Mouse (Mus musculus) thymus, postnatal 0 days (tissue): ENCODE measurements around the gene Vwa3b. TPM values are rescaled to one million over a fixed set of nuclear protein-coding genes. Genes with fewer than 3 reads are reported as not detected.

Experiments
- DNase-seq: peaks from one replicate; pipeline ENCODE4 v3.0.0-alpha.2; 2015; ENCODE audit warnings: low spot score
- polyA plus RNA-seq: library from polyadenylated mRNA; unstranded; fragments of >200 nt; fragmentation: Nextera tagmentation; extraction: Ambion mirVana; gene quantifications from 2 replicates; pipeline ENCODE4 v1.2.1, GENCODE M21; 2015

Gene Vwa3b
- polyA plus RNA-seq, 1 experiment from 2014 or later: 0.59 TPM

DNA sequence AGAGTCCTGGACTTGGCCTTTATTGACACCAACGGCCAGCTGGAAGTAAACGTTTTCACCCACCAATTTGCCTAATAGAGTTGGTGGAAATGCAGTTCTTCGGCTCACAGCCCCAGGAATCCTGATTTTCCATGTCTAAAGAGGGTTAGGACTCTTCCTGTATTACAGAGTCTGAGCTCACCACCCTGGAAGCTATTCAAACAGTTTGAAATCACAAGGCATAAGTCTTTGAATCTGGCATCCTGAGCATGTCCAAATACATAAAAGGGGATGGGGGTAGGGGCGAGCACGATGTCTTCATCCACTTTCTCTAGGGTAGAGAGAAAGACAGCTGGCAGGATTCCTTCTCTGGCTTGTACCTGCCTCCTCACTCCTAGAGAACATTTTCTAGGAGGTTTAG is 34.5 kb downstream of the Vwa3b start:
- no peak for DNase-seq

DNA sequence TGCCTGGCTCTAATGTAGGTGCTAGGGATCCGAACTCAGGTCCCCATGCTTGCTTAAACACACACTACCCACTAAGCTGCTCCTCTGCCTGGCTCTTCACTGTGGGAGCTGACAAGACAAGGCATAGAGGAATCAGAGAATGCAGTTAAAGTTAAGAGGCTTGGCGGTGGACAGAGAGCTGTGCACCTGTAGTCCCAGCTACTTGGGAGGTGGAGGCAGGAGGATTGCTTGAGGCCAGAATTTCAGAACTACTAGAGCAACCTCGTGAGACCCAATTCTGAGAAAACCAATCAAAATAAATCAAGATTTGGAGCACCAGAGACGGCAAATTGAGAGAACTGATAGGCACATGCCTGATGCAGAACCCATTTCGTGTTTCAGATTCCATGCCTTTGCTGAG is 36.7 kb downstream of the Vwa3b start:
- DNase-seq: no peak

DNA sequence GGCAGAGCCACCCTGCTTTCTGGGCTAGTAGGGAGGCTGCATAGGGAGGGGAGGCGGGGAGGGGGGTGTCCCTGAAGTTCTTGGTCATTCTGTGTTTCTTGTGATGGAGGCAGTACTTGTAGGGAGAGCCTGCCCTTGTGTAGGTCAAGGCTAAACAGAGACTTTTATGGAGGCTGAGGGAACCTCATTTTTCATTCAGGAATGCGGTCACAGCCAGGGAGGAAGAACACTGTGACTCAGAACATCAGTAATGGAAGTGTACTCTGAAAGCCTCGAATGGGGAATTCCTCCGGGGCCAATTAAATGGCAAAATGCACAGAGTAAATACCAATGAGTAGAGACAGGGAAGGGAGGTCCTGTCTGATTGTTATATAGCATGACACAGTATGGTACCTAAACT is 37.4 kb downstream of the Vwa3b start:
- no peak for DNase-seq

DNA sequence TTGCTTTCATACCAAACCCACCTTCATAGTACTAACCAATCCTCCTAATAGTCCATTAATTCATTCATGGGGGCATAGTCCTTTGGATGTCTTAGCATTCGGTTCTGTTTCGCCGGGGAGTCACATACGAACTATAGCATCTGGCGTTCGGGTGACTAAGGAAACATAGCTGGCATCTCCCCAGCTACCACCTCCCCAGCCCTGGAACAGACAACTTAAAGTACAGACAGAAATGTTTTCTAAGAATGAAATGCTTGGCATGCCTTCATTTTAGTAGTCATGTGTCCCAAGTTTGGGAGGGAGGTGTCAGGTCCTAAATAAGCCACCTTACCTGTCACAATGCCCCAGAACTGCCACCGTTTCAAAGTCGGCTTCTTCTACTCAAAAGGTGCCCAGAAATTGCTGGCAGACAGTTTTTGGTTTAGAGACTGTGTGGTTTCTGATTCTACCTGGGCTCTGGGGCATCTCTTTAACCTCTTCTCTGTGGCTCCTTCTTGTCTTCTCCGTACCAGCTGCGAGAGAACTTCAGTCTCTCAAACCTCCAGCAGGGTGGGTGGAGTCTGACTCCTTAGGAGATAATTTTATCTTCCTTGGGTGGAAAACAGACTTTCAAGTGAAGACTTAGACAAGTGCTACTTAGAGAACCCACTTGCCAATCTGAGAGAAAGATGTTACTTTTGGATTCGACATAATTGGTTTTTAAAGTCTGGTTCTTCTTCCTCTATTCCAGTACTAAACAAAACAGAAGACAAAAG is 39.4 kb downstream of the Vwa3b start:
- no peak for DNase-seq

DNA sequence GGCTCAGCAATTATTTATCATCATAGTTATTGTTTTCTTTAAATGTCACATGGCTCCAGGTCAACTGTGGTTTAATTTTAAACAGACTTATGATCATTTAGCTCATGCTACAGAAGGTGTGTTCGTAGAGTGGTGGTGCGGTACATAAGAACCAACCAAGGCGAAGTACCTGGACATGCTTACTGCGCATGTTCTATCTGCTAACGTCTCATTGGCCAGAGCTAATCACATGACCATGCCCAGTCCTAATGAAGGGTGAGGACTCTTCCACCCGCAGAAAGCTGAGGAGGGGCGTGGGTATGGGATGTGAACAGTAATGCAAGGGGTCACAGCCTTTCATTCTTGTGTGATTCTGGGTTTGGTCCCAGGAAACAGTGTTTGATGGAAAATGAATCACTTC is 49.4 kb downstream of the Vwa3b start:
- no peak for DNase-seq

DNA sequence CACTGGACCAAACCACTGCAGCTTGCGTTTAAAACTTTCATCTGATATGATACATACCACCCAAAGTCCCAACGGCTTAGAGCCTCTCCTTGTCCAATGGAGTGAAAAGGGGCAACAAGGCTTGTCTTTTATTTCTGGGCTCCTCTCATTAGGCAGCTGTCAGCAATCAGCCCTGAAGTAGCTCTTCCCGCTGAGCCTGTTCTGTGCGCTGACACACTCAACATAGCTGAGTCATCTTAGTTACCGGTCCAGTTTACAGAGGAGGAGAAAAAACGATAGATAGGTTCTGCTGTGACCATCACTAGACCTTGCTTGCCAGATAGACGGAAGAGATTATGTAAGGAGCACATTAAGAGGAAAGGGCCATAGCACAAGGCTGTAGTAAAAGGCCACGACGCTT is 50.9 kb downstream of the Vwa3b start:
- DNase-seq: no peak

DNA sequence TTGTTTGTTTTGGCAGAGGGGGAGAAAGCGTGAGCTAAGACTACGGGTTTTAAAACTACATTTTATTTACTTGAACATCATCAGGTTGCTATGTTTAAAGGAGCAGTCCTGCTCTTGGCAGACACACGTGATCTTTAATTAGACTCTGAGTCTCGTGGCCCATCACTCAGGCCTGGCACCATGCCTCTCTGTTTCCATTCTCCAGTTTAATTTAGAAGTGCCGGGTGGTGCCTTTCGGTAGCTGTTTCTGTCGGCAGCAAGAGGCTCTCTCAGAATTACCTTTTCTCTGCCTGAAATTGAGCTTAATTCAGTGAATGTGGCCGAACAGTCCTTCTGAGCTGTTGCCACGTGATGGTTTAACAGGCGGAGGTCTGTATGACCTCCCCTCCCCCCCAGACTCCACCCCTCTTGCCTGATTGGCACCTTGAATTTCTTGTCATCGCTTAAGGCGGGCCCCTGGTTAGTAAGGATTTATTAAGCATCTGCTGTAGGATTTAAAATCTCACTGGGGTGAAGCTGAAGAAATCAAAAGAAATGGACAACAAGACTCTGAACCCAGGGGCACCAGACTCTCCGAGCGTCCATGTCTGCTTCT is 51.7 kb downstream of the Vwa3b start:
- no peak for DNase-seq

DNA sequence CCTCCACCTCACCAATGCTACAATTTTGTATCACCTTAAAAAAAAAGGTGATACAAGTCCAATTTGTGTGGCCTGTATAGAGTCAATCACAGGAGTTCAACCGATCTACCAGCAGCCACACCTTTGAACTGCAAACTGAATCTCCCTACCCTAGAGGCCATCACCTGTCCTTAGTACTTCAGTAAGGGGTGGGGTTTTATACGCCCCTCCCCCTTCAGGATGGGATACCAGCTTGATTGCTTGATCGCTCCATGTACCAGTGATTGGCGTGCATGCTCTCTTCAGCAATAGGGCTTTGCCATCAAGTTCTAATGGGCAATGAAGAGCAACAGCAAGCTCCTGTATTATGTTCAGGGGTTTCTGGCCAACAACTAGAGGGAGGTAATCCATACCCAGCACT is 54.0 kb downstream of the Vwa3b start:
- no peak for DNase-seq

DNA sequence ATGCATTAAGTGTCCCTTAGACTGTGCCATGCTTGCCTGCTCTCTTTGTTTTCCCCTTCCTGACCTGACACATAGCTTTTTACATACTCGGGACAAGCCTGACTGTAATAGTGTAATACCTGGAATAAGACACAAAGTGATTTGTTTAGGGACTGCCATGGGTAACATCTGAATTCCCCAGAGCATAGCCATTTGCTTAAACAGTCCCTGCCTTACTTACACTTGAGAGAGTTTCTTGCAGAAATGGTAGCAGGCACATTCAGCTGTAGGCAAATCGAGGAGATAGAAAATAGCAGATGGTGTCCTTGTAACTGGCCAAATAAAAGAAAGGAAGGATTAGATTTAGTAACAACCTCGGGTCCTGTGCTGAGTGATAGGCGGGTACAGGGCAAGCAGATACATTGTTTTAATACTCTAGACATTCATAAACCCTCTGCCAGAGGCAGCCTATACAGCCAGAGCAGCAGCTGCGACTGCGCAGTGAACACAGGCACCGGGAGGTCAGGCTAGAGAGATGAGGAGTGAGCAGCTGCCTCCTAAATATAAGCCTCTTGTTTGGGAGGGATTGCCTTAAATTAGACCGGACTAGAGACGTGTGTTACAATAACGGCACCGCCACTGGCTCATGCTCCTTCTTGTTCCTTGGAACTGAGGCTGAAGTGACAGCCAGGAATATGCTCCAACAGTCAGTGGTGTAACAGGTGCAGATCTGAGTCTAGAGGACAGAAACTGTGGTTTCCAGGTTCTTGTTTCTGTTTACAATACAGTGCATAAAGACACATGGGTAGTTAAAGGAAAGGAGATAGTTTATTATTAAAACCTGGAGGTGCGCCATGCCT is 55.2 kb downstream of the Vwa3b start:
- DNase-seq: no peak

DNA sequence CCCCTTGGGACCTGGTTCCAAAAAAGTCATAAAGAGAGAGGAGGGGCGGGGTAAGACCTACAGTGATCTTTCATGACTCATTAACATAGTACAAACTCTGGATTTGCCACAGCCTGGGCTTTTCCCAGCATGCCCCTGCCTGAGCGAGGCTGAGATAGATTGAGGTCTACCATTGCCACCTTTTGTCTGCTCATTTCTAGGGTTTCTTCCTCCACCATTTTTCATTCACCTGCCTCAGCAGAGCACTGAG is 55.7 kb downstream of the Vwa3b start:
- DNase-seq: no peak

DNA sequence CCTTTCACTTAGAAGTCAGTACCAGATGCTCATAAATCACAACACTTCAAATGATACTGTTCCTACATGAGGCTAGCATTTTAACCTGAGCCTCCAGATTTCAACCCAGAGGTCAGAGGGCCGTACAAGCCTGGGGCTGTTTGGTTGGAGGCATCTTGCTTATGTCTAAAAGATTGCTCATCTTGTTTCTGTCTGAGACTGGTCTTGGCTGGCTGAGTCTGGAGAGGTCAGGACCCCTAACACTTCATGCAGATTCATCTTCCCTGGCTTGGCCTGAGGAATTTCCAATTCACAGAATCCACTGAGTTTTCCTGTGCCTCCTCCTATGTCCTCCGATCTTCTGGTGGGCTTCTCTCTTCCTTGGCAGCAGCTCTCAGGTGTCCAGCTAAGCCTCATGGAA is 57.7 kb downstream of the Vwa3b start:
- no peak for DNase-seq

DNA sequence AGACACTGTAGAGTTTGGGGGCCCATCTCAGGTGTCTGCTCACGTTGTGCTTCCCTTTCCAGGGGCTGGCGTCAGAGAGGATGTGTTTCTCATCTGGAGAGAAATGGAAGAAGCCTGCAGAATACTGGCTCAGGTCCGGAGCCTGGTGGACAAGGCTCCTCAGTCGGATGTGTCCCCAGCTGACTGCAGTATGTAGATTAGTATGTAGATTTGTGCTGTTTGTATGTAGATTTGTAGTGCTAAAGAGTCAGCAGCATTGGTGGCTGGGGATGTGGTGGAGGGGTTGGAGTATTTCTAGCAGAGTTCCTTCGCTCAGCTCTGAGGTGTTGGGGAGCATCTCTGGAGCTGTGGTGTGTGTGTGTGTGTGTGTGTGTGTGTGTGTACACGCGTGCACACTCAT is 58.8 kb downstream of the Vwa3b start:
- no peak for DNase-seq

DNA sequence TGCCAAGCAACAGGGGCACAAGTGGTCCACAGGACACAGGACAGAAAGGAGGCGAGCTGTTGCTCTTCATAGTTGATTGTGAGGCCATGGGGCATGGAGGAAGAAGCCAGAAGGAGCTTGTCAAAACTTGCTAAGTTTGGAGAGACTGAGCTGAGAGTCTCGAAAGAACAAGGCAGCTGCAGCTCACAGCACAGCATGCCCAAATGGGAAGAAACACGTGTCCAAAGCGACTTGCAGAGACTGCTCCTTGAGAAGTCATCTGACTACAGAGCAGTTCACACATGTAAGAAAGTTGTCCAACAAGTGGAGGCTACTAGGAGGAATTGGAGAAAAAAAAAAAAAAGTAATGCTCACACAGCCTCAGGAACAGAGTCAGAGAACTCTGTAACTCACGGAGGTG is 62.8 kb downstream of the Vwa3b start:
- DNase-seq: no peak

DNA sequence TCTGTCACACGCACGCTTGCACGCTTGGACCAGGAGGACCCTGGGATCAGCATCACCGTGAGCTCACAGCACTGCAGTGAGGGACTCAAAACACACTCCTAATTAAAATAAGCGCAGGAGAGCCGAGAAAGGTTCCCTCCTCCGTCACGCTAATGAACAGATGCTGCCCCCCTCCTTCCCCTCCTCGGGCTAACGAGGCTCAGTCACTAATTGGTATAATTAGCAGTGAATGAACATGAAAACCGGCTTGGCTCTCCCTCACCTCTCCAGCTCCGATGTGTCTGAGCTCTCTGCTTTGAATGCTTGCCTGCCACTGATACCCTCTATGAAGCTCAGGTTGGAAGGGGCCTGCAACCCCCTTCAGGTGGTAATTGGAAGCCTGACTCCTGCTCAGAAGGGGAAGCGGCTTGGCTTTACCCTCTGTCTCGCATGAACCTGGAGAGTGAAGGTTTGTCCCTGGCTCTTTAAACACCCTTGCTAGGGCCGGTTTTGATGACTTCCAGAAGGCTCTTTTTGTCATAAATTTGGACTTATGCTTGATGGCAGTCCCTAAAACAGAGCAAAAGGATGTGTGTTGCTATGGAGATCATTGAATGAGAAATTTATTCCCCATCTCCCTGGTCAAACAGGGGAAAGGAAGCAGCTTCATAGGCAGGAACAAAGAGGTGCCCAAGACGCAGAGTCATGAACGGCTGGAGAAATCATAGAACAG is 71.1 kb downstream of the Vwa3b start:
- DNase-seq: no peak

DNA sequence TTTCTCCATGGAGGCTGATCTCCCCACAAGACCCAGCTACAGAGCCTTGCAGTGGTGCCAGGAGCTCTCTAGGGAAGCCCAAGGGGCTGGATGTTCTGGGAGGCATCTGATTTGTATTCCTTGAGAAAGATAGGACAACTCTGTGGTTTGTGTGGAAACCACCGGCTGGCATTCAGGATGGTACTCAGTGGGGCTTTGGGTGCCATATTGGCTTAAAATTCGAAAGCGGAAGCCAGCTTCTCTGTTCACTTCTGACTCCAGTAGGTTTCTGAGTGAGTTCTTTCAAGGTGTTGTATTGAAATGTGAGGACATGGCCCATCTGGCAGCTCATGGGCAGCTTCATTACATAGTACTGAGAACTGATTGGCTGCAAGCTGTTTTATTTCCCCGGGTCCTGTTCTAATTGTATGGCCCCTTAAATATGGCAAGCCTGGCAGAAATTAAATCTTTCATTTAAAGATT is 71.7 kb downstream of the Vwa3b start:
- DNase-seq: no peak

DNA sequence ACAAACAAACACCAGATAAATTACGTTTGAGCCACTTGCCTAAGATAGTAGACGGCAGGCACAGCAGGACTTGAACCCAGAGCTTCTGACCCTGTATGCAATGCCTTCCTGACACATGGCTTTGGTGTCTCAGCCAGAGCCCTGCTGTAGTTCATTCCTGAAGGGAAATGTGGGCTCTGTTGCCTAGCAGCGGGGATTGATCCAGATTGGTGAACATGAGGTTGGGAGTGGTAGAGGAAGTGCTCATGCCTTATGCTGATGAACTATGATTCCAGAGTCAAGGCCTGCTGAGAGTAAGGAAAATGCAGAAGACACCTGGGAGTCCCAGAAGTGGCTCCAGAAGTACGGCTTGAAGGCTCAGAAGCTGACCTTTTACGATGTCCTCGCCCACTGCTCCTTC is 74.0 kb downstream of the Vwa3b start:
- DNase-seq: no peak

DNA sequence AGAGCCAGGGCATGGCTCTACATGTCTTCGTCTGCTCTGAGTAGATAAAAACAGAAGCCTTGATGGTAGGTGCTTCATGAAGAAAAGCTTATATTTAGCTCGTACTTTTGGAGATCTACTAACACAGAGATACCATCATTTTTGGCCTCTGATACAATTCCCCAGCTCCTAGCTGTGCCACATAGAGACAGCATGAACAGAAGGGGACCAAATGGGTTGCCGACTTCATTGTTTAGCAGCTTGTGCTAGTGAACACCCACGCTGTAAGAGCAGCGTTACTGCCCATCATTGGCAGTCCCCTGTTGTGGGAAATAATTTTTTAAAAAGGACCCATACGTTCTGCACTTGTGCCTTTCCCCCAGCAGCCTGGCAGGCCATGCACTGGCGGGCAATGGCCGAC is 74.6 kb downstream of the Vwa3b start:
- no peak for DNase-seq

DNA sequence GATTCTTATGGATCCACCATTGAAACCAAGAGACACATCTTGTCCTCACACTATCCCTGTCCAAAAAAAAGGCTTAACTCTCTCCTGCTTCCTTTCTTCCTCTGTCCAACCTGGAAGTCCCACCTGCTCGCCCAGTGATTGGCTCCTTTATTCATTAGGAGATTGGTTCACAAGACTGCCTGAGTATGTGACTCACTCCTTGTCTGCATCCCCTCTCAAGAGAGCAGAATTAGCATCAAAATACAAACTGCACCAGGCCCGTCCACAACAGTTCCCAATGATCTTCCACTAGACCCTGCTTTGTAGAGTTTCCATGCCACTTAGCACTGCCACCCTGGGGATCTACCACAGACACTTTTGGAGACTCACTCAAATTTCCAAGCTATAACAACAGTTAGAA is 75.3 kb downstream of the Vwa3b start:
- no peak for DNase-seq

DNA sequence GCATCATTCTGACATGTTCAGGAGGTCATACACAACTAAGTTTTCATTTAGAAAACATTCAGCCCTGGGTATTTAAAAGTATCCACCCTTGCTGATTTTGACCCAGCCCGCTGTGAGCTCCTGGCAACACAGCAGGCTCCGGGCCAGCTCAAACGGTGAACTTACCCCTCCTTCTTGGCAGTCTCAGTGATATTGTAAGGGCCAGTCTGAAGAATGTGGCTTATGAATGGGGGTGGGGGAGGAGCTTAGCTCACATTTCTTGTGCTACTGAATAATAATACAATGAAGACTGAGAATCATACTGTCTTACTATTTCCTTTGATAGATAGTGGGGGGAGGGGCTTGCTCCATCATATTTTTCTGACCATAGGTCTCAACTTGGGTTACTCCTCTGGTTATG is 78.8 kb downstream of the Vwa3b start:
- DNase-seq: no peak

DNA sequence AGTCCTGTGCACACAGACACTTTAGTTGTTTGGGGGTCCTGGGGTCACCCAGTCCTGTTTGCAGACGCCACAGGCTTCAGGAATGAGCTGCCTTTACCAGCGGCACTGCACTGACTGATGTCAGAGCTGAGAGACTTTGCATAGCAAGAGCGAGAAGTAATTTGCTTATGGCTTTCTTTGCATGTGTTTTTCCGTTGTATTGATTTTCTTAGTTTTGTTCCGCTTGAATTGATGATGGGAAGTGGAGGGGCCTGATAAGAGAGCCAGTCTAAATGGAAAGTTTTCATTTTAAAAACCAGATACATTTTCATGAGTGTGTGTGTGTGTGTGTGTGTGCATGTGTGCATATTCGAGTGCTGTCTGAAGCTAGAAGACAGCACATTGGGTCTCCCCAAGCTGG is 87.4 kb downstream of the Vwa3b start:
- DNase-seq: no peak

DNA sequence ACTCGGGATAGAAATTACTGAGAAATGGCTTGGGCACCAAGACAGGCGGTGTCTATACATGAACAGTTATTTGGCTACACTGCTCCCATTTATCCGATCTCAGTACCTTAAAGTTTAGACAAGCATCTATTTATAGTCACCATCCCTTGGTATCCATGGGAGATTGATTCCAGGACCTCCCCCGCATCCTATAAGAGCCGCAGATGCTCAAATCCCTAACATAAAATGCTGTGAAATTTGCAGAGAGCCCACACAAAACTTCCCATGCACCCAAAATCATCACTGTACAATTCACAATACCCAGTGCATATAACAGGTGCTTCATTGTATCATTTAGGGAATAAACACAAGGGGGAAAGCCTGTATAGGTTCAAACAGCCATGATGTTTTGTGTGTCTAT is 89.5 kb downstream of the Vwa3b start:
- DNase-seq: no peak

DNA sequence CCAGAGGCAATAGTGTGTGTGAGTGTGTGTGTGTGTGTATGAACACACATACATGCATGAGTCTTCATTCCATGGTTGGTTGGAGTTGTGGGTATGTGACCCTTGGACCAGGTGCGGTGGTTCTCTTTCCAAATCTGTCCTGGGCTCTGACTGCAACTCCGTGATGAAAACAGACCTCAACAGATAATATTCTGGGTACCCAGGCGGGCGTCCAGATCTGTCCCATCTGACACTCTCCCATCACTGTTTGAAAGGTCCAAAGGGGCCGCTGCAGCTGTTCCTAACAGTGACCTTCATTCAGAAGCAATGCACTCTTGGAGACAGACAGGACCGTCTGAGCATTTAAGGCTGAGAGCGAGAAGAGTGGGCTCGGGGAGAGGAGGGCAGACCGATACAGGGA is 90.2 kb downstream of the Vwa3b start:
- DNase-seq: no peak
